Mouse (Mus musculus) forebrain, embryonic 11.5 days (tissue): ENCODE measurements around the gene Agl. TPM values are rescaled to one million over a fixed set of nuclear protein-coding genes. Genes with fewer than 3 reads are reported as not detected.
A peak's percentile ranks its signal among the peaks of the same experiment; 100 is the strongest.

ENCODE experiments used
- ATAC-seq: fragments of 200-750 bp; cut with Nextera tagmentation; replicated peaks from 2 replicates; pipeline ENCODE4 v1.8.0; 2017; ENCODE audit warnings: moderate TSS enrichment; ENCODE audit not compliant: low FRiP score
- DNase-seq: peaks from one replicate; pipeline ENCODE4 v3.0.0-alpha.2; 2017; ENCODE audit warnings: low spot score
- H3K27ac ChIP-seq: fragments of 300-500 bp; sonication (generic); 2 replicates; pipeline ENCODE4 v1.5.1; 2014; ENCODE audit warnings: low read depth, low read length
- H3K27me3 ChIP-seq: fragments of 300-500 bp; sonication (generic); 2 replicates; pipeline ENCODE4 v1.6.1; 2014; ENCODE audit warnings: mild to moderate bottlenecking, low read length, mixed read lengths; ENCODE audit not compliant: control insufficient read depth, insufficient read depth
- H3K36me3 ChIP-seq: fragments of 300-500 bp; sonication (generic); 2 replicates; pipeline ENCODE4 v1.6.1; 2014; ENCODE audit warnings: mild to moderate bottlenecking, low read length, moderate library complexity, mixed read lengths; ENCODE audit not compliant: control insufficient read depth, insufficient read depth
- H3K4me1 ChIP-seq: fragments of 300-500 bp; sonication (generic); replicated peaks from 2 replicates; pipeline ENCODE4 v1.6.1; 2014; ENCODE audit warnings: low read length, mixed read lengths; ENCODE audit not compliant: control insufficient read depth, insufficient read depth
- H3K4me2 ChIP-seq: fragments of 300-500 bp; sonication (generic); 2 replicates; pipeline ENCODE4 v1.6.1; 2014; ENCODE audit warnings: low read depth, mild to moderate bottlenecking, low read length, moderate library complexity, mixed read lengths; ENCODE audit not compliant: severe bottlenecking
- H3K4me3 ChIP-seq: fragments of 300-500 bp; sonication (generic); 2 replicates; pipeline ENCODE4 v1.5.1; 2014; ENCODE audit warnings: low read depth, low read length
- H3K9ac ChIP-seq: fragments of 300-500 bp; sonication (generic); 2 replicates; pipeline ENCODE4 v1.6.1; 2014; ENCODE audit warnings: low read length
- H3K9me3 ChIP-seq: fragments of 300-500 bp; sonication (generic); 2 replicates; pipeline ENCODE4 v1.6.1; 2016; ENCODE audit warnings: low read length, mixed read lengths; ENCODE audit not compliant: control insufficient read depth
- WGBS: fragments of 180-500 bp; shearing (Covaris S2); extraction: QIAGEN DNeasy Blood & Tissue Kit; methylation state at CpG from one replicate; pipeline ENCODE4 v1.1.7; 2014; 5-methylcytosine and 5-hydroxymethylcytosine counted together
- polyA plus RNA-seq: library from polyadenylated mRNA; unstranded; fragments of >200 nt; fragmentation: Nextera tagmentation; extraction: Ambion mirVana; gene quantifications from 2 replicates; pipeline ENCODE4 v1.2.1, GENCODE M21; 2014

The Agl gene
- polyA plus RNA-seq, 1 experiment from 2014 or later: 17.4 TPM

- Histone ChIP-seq H3K9ac (peak overlapping the region; percentile 33), H3K36me3 (no peaks in the 10 kb centered on the region), H3K9me3 (no peaks in the 10 kb centered on the region), H3K4me1 (peaks cover 6% of the 10 kb centered on the region; the same call in 1 of the 2 replicates), H3K4me3 (peak overlapping the region; percentile 73), H3K27ac (no peak overlapping the region), H3K4me2 (peak overlapping the region; percentile 47), H3K27me3 (no peaks in the 10 kb centered on the region)
- 63% methylated on average over 10 of the region's 10 CpGs for WGBS
- DNase-seq (peak; percentile 54), ATAC-seq (peak; percentile 49)
Observed at GRCm38 (mm10) chr3:116808507-116809217, 696 bp upstream of the Agl start.

- Histone ChIP-seq H3K9me3 (no peaks in the 10 kb centered on the region), H3K27ac (no peak overlapping the region), H3K4me3 (no peak overlapping the region), H3K36me3 (no peaks in the 10 kb centered on the region), H3K4me1 (peaks cover 6% of the 10 kb centered on the region; the same call in 1 of the 2 replicates), H3K4me2 (no peak overlapping the region), H3K27me3 (no peaks in the 10 kb centered on the region), H3K9ac (no peak overlapping the region)
- WGBS: 86% methylated on average over 3 of the region's 3 CpGs
- no peak for ATAC-seq
- no peak for DNase-seq
Observed at GRCm38 (mm10) chr3:116805866-116806265, 2.1 kb downstream of the Agl start.

- DNase-seq: no peak
- peak overlapping the region; percentile 15; the same call in 1 of the 2 replicates for H3K4me2 ChIP-seq
- no peaks in the 10 kb centered on the region for H3K27me3 ChIP-seq
- H3K4me3 ChIP-seq: no peak overlapping the region
- H3K4me1 ChIP-seq: peaks cover 6% of the 10 kb centered on the region; the same call in 1 of the 2 replicates
- no peaks in the 10 kb centered on the region for H3K9me3 ChIP-seq
- H3K36me3 ChIP-seq: no peaks in the 10 kb centered on the region
- ATAC-seq: no peak
- peak overlapping the region; percentile 43 for H3K27ac ChIP-seq
- no peak overlapping the region for H3K9ac ChIP-seq
- WGBS: 27% methylated on average over 6 of the region's 6 CpGs
Observed at GRCm38 (mm10) chr3:116804746-116805285, 3.1 kb downstream of the Agl start.

GRCm38 (mm10) chr3:116801755-116802154 lies 6.2 kb downstream of the Agl start:
- Histone ChIP-seq H3K36me3 (no peaks in the 10 kb centered on the region), H3K9ac (no peak overlapping the region), H3K27me3 (no peaks in the 10 kb centered on the region), H3K4me3 (no peak overlapping the region), H3K4me2 (no peak overlapping the region), H3K27ac (no peak overlapping the region), H3K4me1 (peaks cover 6% of the 10 kb centered on the region; the same call in 1 of the 2 replicates), H3K9me3 (no peaks in the 10 kb centered on the region)
- no peak for DNase-seq
- 81% methylated on average over 8 of the region's 8 CpGs for WGBS
- ATAC-seq: no peak

- Histone ChIP-seq H3K27me3 (no peaks in the 10 kb centered on the region), H3K4me3 (no peak overlapping the region), H3K4me2 (no peak overlapping the region), H3K4me1 (no peaks in the 10 kb centered on the region), H3K9ac (no peak overlapping the region), H3K9me3 (no peaks in the 10 kb centered on the region), H3K36me3 (no peaks in the 10 kb centered on the region), H3K27ac (no peak overlapping the region)
- no peak for ATAC-seq
- no peak for DNase-seq
- WGBS: 79% methylated on average over 4 of the region's 4 CpGs
Observed at GRCm38 (mm10) chr3:116798821-116799510, 9.0 kb downstream of the Agl start.

GRCm38 (mm10) chr3:116788851-116789250 lies 19.1 kb downstream of the Agl start:
- 91% methylated on average over 5 of the region's 5 CpGs for WGBS
- ATAC-seq (no peak), DNase-seq (no peak)
- H3K4me3 ChIP-seq: no peak overlapping the region
- no peaks in the 10 kb centered on the region for H3K4me1 ChIP-seq
- H3K4me2 ChIP-seq: no peak overlapping the region
- H3K27me3 ChIP-seq: no peaks in the 10 kb centered on the region
- no peaks in the 10 kb centered on the region for H3K36me3 ChIP-seq
- no peaks in the 10 kb centered on the region for H3K9me3 ChIP-seq
- no peak overlapping the region for H3K9ac ChIP-seq
- H3K27ac ChIP-seq: no peak overlapping the region

GRCm38 (mm10) chr3:116786543-116786942 lies 21.4 kb downstream of the Agl start:
- no peaks in the 10 kb centered on the region for H3K36me3 ChIP-seq
- H3K4me2 ChIP-seq: no peak overlapping the region
- ATAC-seq (no peak), DNase-seq (no peak)
- H3K4me1 ChIP-seq: no peaks in the 10 kb centered on the region
- H3K9ac ChIP-seq: no peak overlapping the region
- no peaks in the 10 kb centered on the region for H3K9me3 ChIP-seq
- WGBS: 86% methylated on average over 9 of the region's 9 CpGs
- no peak overlapping the region for H3K27ac ChIP-seq
- no peak overlapping the region for H3K4me3 ChIP-seq
- no peaks in the 10 kb centered on the region for H3K27me3 ChIP-seq

GRCm38 (mm10) chr3:116785820-116786219 lies 22.1 kb downstream of the Agl start:
- Histone ChIP-seq H3K27ac (no peak overlapping the region), H3K9ac (no peak overlapping the region), H3K36me3 (no peaks in the 10 kb centered on the region), H3K4me2 (no peak overlapping the region), H3K4me1 (no peaks in the 10 kb centered on the region), H3K4me3 (no peak overlapping the region), H3K9me3 (no peaks in the 10 kb centered on the region), H3K27me3 (no peaks in the 10 kb centered on the region)
- no peak for ATAC-seq
- no peak for DNase-seq
- WGBS: 91% methylated on average over 8 of the region's 8 CpGs
